Mouse (Mus musculus): ENCODE results near the gene 9530077C05Rik. TPM values are rescaled to one million over a fixed set of nuclear protein-coding genes. Genes with fewer than 3 reads are reported as not detected.
"Not testable (repeated sequence)": the region's sequence is repeated elsewhere in the genome, so short reads cannot be mapped to it uniquely, and the experiment has no call there.

Gene 9530077C05Rik
- polyA plus RNA-seq, 1 experiment, result 0.23 TPM

- Histone ChIP-seq H3K27ac (ENCODE audit: insufficient read depth, low read depth, low read length) (no peak overlapping the region), H3K36me3 (ENCODE audit: control insufficient read depth, insufficient read depth, low read length) (no peaks in the 10 kb centered on the region), H3K27me3 (ENCODE audit: control insufficient read depth, insufficient read depth, low read length) (no peaks in the 10 kb centered on the region), H3K4me1 (ENCODE audit: control insufficient read depth, insufficient read depth, insufficient read length, low read length) (no peaks in the 10 kb centered on the region), H3K4me3 (ENCODE audit: low read depth, low read length) (no peak overlapping the region)
- TF ChIP-seq CTCF (IDR thresholded peaks at IDR 0.05; ENCODE audit: extremely low read depth, insufficient read length, insufficient replicate concordance, low read depth, low read length) (no peak), POLR2A (IDR thresholded peaks at IDR 0.05; ENCODE audit: low read depth, low read length) (no peak)
- 79% methylated on average over 1 of the region's 1 CpGs for WGBS
These were observed 27.5 kb downstream of the 9530077C05Rik start for GRCm38 (mm10) chr9:22438826-22439225.

DNA sequence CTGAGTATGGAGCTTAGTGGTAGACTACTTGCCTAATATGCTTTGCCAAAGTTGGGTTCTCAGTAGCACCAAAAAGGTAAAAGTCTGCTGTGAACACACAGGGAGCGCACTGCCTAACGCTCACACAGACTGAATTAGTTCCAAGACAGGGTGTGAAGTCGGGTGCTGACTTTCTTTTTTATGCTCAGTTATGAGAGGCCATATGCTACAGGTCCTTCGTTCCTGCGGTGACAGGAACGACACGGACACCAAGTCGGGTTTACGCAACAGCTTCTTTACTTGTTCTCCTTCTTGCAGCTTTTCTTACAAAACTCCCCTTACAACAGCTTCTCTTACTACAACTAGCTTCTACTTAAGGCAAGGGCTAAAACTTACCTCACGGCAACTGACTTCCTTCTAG, 31.8 kb downstream of the 9530077C05Rik start:
- TF ChIP-seq CTCF (IDR thresholded peaks at IDR 0.05; ENCODE audit: extremely low read depth, insufficient read length, insufficient replicate concordance, low read depth, low read length) (no peak), POLR2A (IDR thresholded peaks at IDR 0.05; ENCODE audit: low read depth, low read length) (no peak)
- no peak overlapping the region for H3K27ac ChIP-seq (ENCODE audit: insufficient read depth, low read depth, low read length)
- H3K36me3 ChIP-seq (ENCODE audit: control insufficient read depth, insufficient read depth, low read length), result peaks cover 17% of the 10 kb centered on the region
- H3K27me3 ChIP-seq (ENCODE audit: control insufficient read depth, insufficient read depth, low read length), result no peaks in the 10 kb centered on the region
- no peaks in the 10 kb centered on the region for H3K4me1 ChIP-seq (ENCODE audit: control insufficient read depth, insufficient read depth, insufficient read length, low read length)
- WGBS, result 83% methylated on average over 10 of the region's 10 CpGs
- H3K4me3 ChIP-seq (ENCODE audit: low read depth, low read length), result no peak overlapping the region

- Histone ChIP-seq H3K27ac (ENCODE audit: insufficient read depth, low read depth, low read length) (no peak overlapping the region), H3K4me1 (ENCODE audit: control insufficient read depth, insufficient read depth, insufficient read length, low read length) (no peaks in the 10 kb centered on the region), H3K4me3 (ENCODE audit: low read depth, low read length) (no peak overlapping the region), H3K36me3 (ENCODE audit: control insufficient read depth, insufficient read depth, low read length) (peaks cover 31% of the 10 kb centered on the region), H3K27me3 (ENCODE audit: control insufficient read depth, insufficient read depth, low read length) (no peaks in the 10 kb centered on the region)
- TF ChIP-seq CTCF (IDR thresholded peaks at IDR 0.05; ENCODE audit: extremely low read depth, insufficient read length, insufficient replicate concordance, low read depth, low read length) (no peak), POLR2A (IDR thresholded peaks at IDR 0.05; ENCODE audit: low read depth, low read length) (no peak)
- WGBS, result 86% methylated on average over 1 of the region's 1 CpGs
These were observed 33.8 kb downstream of the 9530077C05Rik start for GRCm38 (mm10) chr9:22445123-22445522.

DNA sequence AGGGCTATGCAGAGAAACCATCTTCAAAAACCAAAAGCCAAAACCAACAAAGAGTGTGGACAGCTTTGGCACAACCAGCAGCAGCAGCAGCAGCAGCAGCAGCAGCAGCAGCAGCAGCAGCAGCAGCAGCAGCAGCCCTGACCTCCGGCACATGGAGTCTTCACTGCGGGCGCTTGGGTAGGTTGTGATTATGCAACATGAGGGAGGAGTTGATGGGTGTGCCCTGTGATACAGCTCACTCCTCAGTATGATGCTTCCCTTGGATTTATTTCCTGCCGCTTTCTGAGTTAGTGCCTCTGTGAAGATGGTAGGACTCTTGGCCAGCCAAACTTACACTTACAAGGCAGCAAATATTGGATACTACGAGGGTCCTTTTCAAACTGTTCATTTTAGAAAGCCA, 35.9 kb downstream of the 9530077C05Rik start:
- Histone ChIP-seq H3K36me3 (ENCODE audit: control insufficient read depth, insufficient read depth, low read length) (peaks cover 49% of the 10 kb centered on the region), H3K27ac (ENCODE audit: insufficient read depth, low read depth, low read length) (no peak overlapping the region), H3K4me1 (ENCODE audit: control insufficient read depth, insufficient read depth, insufficient read length, low read length) (no peaks in the 10 kb centered on the region), H3K4me3 (ENCODE audit: low read depth, low read length) (no peak overlapping the region), H3K27me3 (ENCODE audit: control insufficient read depth, insufficient read depth, low read length) (no peaks in the 10 kb centered on the region)
- TF ChIP-seq POLR2A (IDR thresholded peaks at IDR 0.05; ENCODE audit: low read depth, low read length), result no peak
- TF ChIP-seq CTCF (IDR thresholded peaks at IDR 0.05; ENCODE audit: extremely low read depth, insufficient read length, insufficient replicate concordance, low read depth, low read length), result no peak
- WGBS, result 58% methylated on average over 5 of the region's 5 CpGs

DNA sequence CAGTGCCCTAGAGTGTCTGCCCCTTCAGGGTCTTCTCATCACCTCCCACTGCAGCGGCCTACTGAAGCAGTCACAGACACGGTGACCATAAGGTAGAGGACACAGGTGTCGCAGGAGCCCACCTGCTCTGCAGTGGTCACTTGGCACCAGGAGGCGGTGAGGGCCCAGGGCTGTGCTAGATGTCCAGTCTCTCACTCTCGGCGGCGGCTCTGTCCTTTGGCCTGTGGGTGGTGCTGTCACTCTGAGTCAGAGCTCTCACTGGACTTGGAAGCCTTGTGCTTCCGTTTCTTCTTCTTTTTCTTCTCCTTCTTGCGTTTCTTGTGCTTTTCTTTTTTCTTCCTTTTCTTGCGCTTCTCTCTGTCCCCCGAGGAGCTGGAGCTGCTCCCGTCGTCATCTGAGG, 37.1 kb downstream of the 9530077C05Rik start:
- 87% methylated on average over 13 of the region's 13 CpGs for WGBS
- H3K27ac ChIP-seq (ENCODE audit: insufficient read depth, low read depth, low read length), result no peak overlapping the region
- H3K36me3 ChIP-seq (ENCODE audit: control insufficient read depth, insufficient read depth, low read length), result peaks cover 59% of the 10 kb centered on the region
- no peak overlapping the region for H3K4me3 ChIP-seq (ENCODE audit: low read depth, low read length)
- TF ChIP-seq CTCF (IDR thresholded peaks at IDR 0.05; ENCODE audit: extremely low read depth, insufficient read length, insufficient replicate concordance, low read depth, low read length) (no peak), POLR2A (IDR thresholded peaks at IDR 0.05; ENCODE audit: low read depth, low read length) (no peak)
- no peaks in the 10 kb centered on the region for H3K4me1 ChIP-seq (ENCODE audit: control insufficient read depth, insufficient read depth, insufficient read length, low read length)
- H3K27me3 ChIP-seq (ENCODE audit: control insufficient read depth, insufficient read depth, low read length), result no peaks in the 10 kb centered on the region

DNA sequence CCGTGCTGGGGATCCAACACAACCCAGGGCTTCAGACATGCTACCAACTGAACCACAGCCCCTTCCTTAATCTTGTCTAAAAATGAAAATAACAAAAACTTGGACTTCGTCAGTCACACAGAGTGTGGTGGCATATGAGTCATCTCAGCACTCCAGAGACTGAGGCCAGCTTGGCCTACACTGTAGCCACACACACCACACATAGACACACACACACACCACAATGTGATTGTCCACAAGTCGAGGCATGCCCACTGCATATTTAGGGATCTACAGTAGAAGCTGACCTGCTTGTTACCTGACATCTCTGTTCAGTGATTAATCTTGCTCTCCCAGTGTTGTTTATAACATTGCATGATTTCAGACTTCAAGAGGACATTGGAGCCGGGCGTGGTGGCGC, 37.9 kb downstream of the 9530077C05Rik start:
- no peak overlapping the region for H3K27ac ChIP-seq (ENCODE audit: insufficient read depth, low read depth, low read length)
- 91% methylated on average over 6 of the region's 6 CpGs for WGBS
- H3K4me1 ChIP-seq (ENCODE audit: control insufficient read depth, insufficient read depth, insufficient read length, low read length), result no peaks in the 10 kb centered on the region
- H3K36me3 ChIP-seq (ENCODE audit: control insufficient read depth, insufficient read depth, low read length), result peaks cover 64% of the 10 kb centered on the region
- H3K4me3 ChIP-seq (ENCODE audit: low read depth, low read length), result no peak overlapping the region
- H3K27me3 ChIP-seq (ENCODE audit: control insufficient read depth, insufficient read depth, low read length), result no peaks in the 10 kb centered on the region
- TF ChIP-seq POLR2A (IDR thresholded peaks at IDR 0.05; ENCODE audit: low read depth, low read length) (no peak), CTCF (IDR thresholded peaks at IDR 0.05; ENCODE audit: extremely low read depth, insufficient read length, insufficient replicate concordance, low read depth, low read length) (no peak)

DNA sequence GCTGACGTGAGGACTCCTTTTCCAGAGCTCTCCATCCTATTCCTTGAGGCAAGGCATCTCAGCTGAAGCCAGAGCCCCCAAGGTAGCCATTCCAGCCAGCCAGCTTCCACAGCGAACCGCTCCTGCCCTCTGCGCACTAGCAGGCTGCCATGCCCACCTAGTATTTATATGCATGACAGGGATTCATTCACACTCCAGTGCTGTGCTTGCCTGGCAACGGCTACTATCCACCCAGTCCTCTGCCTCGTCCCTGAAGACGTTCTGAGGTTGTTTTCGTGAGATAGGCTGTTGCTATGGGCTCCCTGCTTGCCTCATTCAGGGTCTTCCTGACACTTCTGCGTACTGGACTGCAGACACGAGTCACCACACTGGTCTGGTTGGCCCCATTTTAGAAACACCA, 41.4 kb downstream of the 9530077C05Rik start:
- Histone ChIP-seq H3K36me3 (ENCODE audit: control insufficient read depth, insufficient read depth, low read length) (peaks cover 78% of the 10 kb centered on the region), H3K4me3 (ENCODE audit: low read depth, low read length) (no peak overlapping the region), H3K27me3 (ENCODE audit: control insufficient read depth, insufficient read depth, low read length) (no peaks in the 10 kb centered on the region), H3K27ac (ENCODE audit: insufficient read depth, low read depth, low read length) (no peak overlapping the region), H3K4me1 (ENCODE audit: control insufficient read depth, insufficient read depth, insufficient read length, low read length) (no peaks in the 10 kb centered on the region)
- WGBS, result 94% methylated on average over 10 of the region's 10 CpGs
- TF ChIP-seq CTCF (IDR thresholded peaks at IDR 0.05; ENCODE audit: extremely low read depth, insufficient read length, insufficient replicate concordance, low read depth, low read length) (no peak), POLR2A (IDR thresholded peaks at IDR 0.05; ENCODE audit: low read depth, low read length) (no peak)

- H3K27me3 ChIP-seq (ENCODE audit: control insufficient read depth, insufficient read depth, low read length), result no peaks in the 10 kb centered on the region
- no peak overlapping the region for H3K27ac ChIP-seq (ENCODE audit: insufficient read depth, low read depth, low read length)
- no peaks in the 10 kb centered on the region for H3K4me1 ChIP-seq (ENCODE audit: control insufficient read depth, insufficient read depth, insufficient read length, low read length)
- H3K4me3 ChIP-seq (ENCODE audit: low read depth, low read length), result no peak overlapping the region
- no peak for TF ChIP-seq CTCF (IDR thresholded peaks at IDR 0.05; ENCODE audit: extremely low read depth, insufficient read length, insufficient replicate concordance, low read depth, low read length)
- no peak for TF ChIP-seq POLR2A (IDR thresholded peaks at IDR 0.05; ENCODE audit: low read depth, low read length)
- WGBS, result 93% methylated on average over 10 of the region's 10 CpGs
- H3K36me3 ChIP-seq (ENCODE audit: control insufficient read depth, insufficient read depth, low read length), result peaks cover 73% of the 10 kb centered on the region
These were observed 42.2 kb downstream of the 9530077C05Rik start for GRCm38 (mm10) chr9:22453501-22453924.

- 91% methylated on average over 8 of the region's 8 CpGs for WGBS
- not testable (repeated sequence) for H3K4me1 ChIP-seq (ENCODE audit: control insufficient read depth, insufficient read depth, insufficient read length, low read length); H3K27ac ChIP-seq (ENCODE audit: insufficient read depth, low read depth, low read length); H3K27me3 ChIP-seq (ENCODE audit: control insufficient read depth, insufficient read depth, low read length); H3K4me3 ChIP-seq (ENCODE audit: low read depth, low read length)
- H3K36me3 ChIP-seq (ENCODE audit: control insufficient read depth, insufficient read depth, low read length), result peaks cover 68% of the 10 kb centered on the region
These were observed 42.7 kb downstream of the 9530077C05Rik start, which contains the start of gene Gm17545 for GRCm38 (mm10) chr9:22453990-22454389. Gm17545 (plus strand) TSS chr9:22454290.
